Comparison of ENCODE assay signal across 8 mouse cellular contexts in genomic region chr13:43784725-43785711, GRCm38 (mm10). TPM values are rescaled to one million over a fixed set of nuclear protein-coding genes. Genes with fewer than 3 reads are reported as not detected.
DNase-seq lines count a peak whose midpoint lies in the region; ATAC-seq lines count a peak whose summit lies in the region.

Gene Cd83, plus strand, starts transcription at chr13:43784775.

- H3K9me3 ChIP-seq in limb, embryonic 15.5 days: no peaks in the 10 kb centered on the region
- no peaks in the 10 kb centered on the region for H3K9me3 ChIP-seq in midbrain, embryonic 16.5 days (replicated peaks; ENCODE audit: control insufficient read depth, low read length, poor library complexity, severe bottlenecking)

- peak within 1 kb of the TSS; percentile 43 for H3K27ac ChIP-seq in limb, embryonic 15.5 days
- H3K27ac ChIP-seq in midbrain, embryonic 16.5 days (ENCODE audit: low read length): peak within 1 kb of the TSS; percentile 47

- H3K4me2 ChIP-seq in limb, embryonic 15.5 days: peak within 1 kb of the TSS; percentile 91
- peak within 1 kb of the TSS; percentile 95 for H3K4me2 ChIP-seq in midbrain, embryonic 16.5 days (ENCODE audit: low read length)

- 0 out of 2 replicates have a peak, but pooled peaks cover 17% of the 10 kb centered on the region for H3K27me3 ChIP-seq in limb, embryonic 15.5 days
- H3K27me3 ChIP-seq in midbrain, embryonic 16.5 days (ENCODE audit: control insufficient read depth, insufficient read depth, low read depth, low read length): peaks cover 2% of the 10 kb centered on the region

- H3K36me3 ChIP-seq in limb, embryonic 15.5 days: no peaks in the 10 kb centered on the region
- no peaks in the 10 kb centered on the region for H3K36me3 ChIP-seq in midbrain, embryonic 16.5 days (ENCODE audit: control insufficient read depth, insufficient read depth, low read length)

- peaks cover 24% of the 10 kb centered on the region for H3K4me1 ChIP-seq in limb, embryonic 15.5 days
- peaks cover 5% of the 10 kb centered on the region; the same call in 1 of the 2 replicates for H3K4me1 ChIP-seq in midbrain, embryonic 16.5 days (ENCODE audit: control insufficient read depth, insufficient read depth, low read length)

- no peak for ATAC-seq in limb, embryonic 15.5 days (ENCODE audit: insufficient number of reproducible peaks, low FRiP score, low TSS enrichment, low read depth)
- peak; percentile 70 for ATAC-seq in midbrain, embryonic 16.5 days

- DNase-seq in left cerebral cortex, adult 18-20 months (ENCODE audit: low spot score in 2 of 2): peak; percentile 60 to 62
- DNase-seq in left cerebral cortex, adult 9 months (ENCODE audit: low spot score in 2 of 2): no peak
- DNase-seq in embryo, embryonic 9.5 days (ENCODE audit: extremely low spot score): peak; percentile 63
- peak; percentile 63 for DNase-seq in heart, adult 8-10 months (ENCODE audit: low spot score)
- DNase-seq in kidney, adult 18-20 months: peak; percentile 69
- DNase-seq in spleen, postnatal 14 days (ENCODE audit: low spot score in 2 of 2): peak; percentile 53 to 65

- 4% methylated on average over 73 of the region's 73 CpGs for WGBS in limb, embryonic 15.5 days
- 3% methylated on average over 63 of the region's 73 CpGs for WGBS in midbrain, embryonic 16.5 days

- peak within 1 kb of the TSS; percentile 54 for H3K9ac ChIP-seq in limb, embryonic 15.5 days
- H3K9ac ChIP-seq in midbrain, embryonic 16.5 days (ENCODE audit: low read depth, low read length): peak within 1 kb of the TSS; percentile 82

- peak within 1 kb of the TSS; percentile 58 for H3K4me3 ChIP-seq in limb, embryonic 15.5 days
- H3K4me3 ChIP-seq in midbrain, embryonic 16.5 days (ENCODE audit: low read depth, low read length): peak within 1 kb of the TSS; percentile 63

RNA-seq across cellular contexts. Expression of gene Cd83, which starts in this region (rescaled TPM):
- 10 to 100 TPM in 1 of 2 experiments, 1 to 10 TPM in 1; 9.7 to 12.7 TPM for total RNA-seq in left cerebral cortex, adult 18-20 months (2021)
- 1 to 10 TPM; 1.9 to 2.5 (median 2.2) TPM for total RNA-seq in heart, adult 8-10 months (2022)
- 13.4 and 17.4 TPM in 2 replicates for polyA plus RNA-seq in limb, embryonic 15.5 days (2015; fragmentation: Nextera tagmentation; extraction: Ambion mirVana)
- 23.5 and 28.1 TPM in 2 replicates for polyA plus RNA-seq in midbrain, embryonic 16.5 days (2015; fragmentation: Nextera tagmentation; extraction: Ambion mirVana)

Comparison
In these comparisons a context has a peak if more than half of its experiments do, and no peak if none do; other contexts are left out.
1. DNase-seq: peak in left cerebral cortex, adult 18-20 months (2 of 2), embryo, embryonic 9.5 days (single experiment), heart, adult 8-10 months (single experiment), kidney, adult 18-20 months (single experiment) and spleen, postnatal 14 days (2 of 2); none in left cerebral cortex, adult 9 months (0 of 2).